Mouse (Mus musculus) embryonic facial prominence, embryonic 14.5 days (tissue): ENCODE measurements around the gene Tnip1. TPM values are rescaled to one million over a fixed set of nuclear protein-coding genes. Genes with fewer than 3 reads are reported as not detected.

ENCODE experiments used
- ATAC-seq: fragments of 200-750 bp; cut with Nextera tagmentation; 2 replicates; pipeline ENCODE4 v1.8.0; 2017; ENCODE audit warnings: low read depth, moderate number of reproducible peaks, moderate TSS enrichment
- DNase-seq: peaks from one replicate; pipeline ENCODE4 v3.0.0-alpha.2; 2015; ENCODE audit warnings: low spot score
- H3K27ac ChIP-seq: fragments of 300-500 bp; sonication (generic); replicated peaks from 2 replicates; pipeline ENCODE4 v1.5.1; 2014; ENCODE audit warnings: low read depth, mild to moderate bottlenecking, low read length, moderate library complexity
- H3K27me3 ChIP-seq: fragments of 300-500 bp; sonication (generic); replicated peaks from 2 replicates; pipeline ENCODE4 v1.6.1; 2014; ENCODE audit warnings: low read length; ENCODE audit not compliant: control insufficient read depth, insufficient read depth
- H3K36me3 ChIP-seq: fragments of 300-500 bp; sonication (generic); 2 replicates; pipeline ENCODE4 v1.6.1; 2014; ENCODE audit warnings: low read length, mixed read lengths; ENCODE audit not compliant: control insufficient read depth, insufficient read depth
- H3K4me1 ChIP-seq: fragments of 300-500 bp; sonication (generic); 2 replicates; pipeline ENCODE4 v1.6.1; 2014; ENCODE audit warnings: antibody characterized with exemption, low read length; ENCODE audit not compliant: control insufficient read depth, insufficient read depth
- H3K4me2 ChIP-seq: fragments of 300-500 bp; sonication (generic); 2 replicates; pipeline ENCODE4 v1.6.1; 2014; ENCODE audit warnings: low read depth, mild to moderate bottlenecking, low read length, moderate library complexity, mixed read lengths
- H3K4me3 ChIP-seq: fragments of 300-500 bp; sonication (generic); 2 replicates; pipeline ENCODE4 v1.5.1; 2014; ENCODE audit warnings: low read depth, mild to moderate bottlenecking, low read length
- H3K9ac ChIP-seq: fragments of 300-500 bp; sonication (generic); 2 replicates; pipeline ENCODE4 v1.6.1; 2014; ENCODE audit warnings: low read depth, mild to moderate bottlenecking, low read length, moderate library complexity, mixed read lengths
- H3K9me3 ChIP-seq: fragments of 300-500 bp; sonication (generic); 2 replicates; pipeline ENCODE4 v1.6.1; 2016; ENCODE audit warnings: low read length; ENCODE audit not compliant: control insufficient read depth
- WGBS: fragments of 180-500 bp; shearing (Covaris S2); extraction: QIAGEN DNeasy Blood & Tissue Kit; methylation state at CpG from one replicate; pipeline ENCODE4 v1.1.7; 2014; 5-methylcytosine and 5-hydroxymethylcytosine counted together
- polyA plus RNA-seq: library from polyadenylated mRNA; unstranded; fragments of >200 nt; fragmentation: Nextera tagmentation; extraction: Ambion mirVana; gene quantifications from 2 replicates; pipeline ENCODE4 v1.2.1, GENCODE M21; 2014

The Tnip1 gene
- polyA plus RNA-seq, 1 experiment from 2014 or later, result 21.0 TPM

DNA sequence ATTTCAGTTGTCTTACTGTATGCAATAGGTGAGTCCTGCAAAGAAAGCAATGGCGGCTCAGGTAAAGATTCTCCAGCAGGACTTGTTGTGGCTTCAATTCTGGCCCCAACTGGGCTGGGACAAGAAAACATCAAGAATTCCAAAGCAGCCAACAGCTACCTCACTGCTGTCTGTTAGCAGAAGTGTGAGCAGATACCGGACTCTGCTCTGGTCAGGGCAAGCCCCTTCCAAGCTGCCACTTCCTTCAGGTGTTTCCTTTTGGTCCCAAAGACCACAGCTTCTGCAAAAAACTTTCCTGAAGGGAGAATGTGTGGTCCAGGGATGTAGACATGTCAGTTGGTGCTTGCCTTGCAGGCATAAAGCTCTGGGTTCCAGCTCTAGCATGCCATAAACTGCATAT is 13.0 kb upstream of the Tnip1 start:
- Histone ChIP-seq H3K36me3 (peaks cover 30% of the 10 kb centered on the region), H3K27ac (no peak overlapping the region), H3K9ac (no peak overlapping the region), H3K4me2 (no peak overlapping the region), H3K4me1 (no peaks in the 10 kb centered on the region), H3K9me3 (no peaks in the 10 kb centered on the region), H3K27me3 (no peaks in the 10 kb centered on the region), H3K4me3 (no peak overlapping the region)
- no peak for DNase-seq
- ATAC-seq, result no peak
- 89% methylated on average over 2 of the region's 2 CpGs for WGBS

DNA sequence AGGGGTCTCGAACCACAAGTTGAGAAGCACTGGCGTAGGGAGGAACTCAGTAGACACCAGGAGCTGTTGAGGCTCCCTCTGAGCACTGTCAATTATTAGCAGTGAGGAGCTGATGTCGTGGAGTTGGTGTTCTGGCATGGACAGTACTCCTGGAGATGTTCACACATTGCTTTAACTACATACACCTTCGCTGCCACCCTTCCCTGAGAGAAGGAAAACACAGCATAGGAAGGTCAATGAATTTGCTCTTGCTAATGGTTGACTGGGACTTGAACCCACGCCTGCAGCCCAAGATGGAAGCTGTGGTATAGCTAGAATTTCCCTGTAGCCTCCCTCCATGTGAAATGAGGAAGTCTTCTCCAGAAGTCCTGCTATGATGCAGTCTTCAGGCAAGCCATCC is 12.6 kb upstream of the Tnip1 start:
- no peaks in the 10 kb centered on the region for H3K27me3 ChIP-seq
- DNase-seq, result no peak
- WGBS, result 87% methylated on average over 5 of the region's 5 CpGs
- H3K4me1 ChIP-seq, result no peaks in the 10 kb centered on the region
- H3K9me3 ChIP-seq, result no peaks in the 10 kb centered on the region
- H3K36me3 ChIP-seq, result peaks cover 28% of the 10 kb centered on the region
- no peak overlapping the region for H3K4me3 ChIP-seq
- H3K9ac ChIP-seq, result no peak overlapping the region
- no peak overlapping the region for H3K27ac ChIP-seq
- ATAC-seq, result no peak
- H3K4me2 ChIP-seq, result no peak overlapping the region

DNA sequence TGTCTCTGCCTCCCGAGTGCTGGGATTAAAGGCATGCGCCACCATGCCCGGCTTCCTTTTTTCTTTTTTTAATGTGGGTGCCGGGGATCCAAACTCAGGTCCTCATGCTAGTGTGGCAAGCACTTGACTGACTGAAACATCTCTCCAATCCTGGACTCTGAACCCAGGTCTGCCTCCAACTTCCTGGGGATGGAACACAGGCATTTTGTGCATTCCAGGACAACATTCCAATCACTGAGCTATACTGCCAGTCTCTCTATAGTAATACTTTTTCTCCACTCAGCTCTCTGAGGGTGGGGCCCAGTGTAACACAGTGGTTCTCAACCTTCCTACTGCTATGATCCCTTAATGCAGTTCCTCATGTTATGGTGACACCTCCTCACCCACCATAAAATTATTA is 11.9 kb upstream of the Tnip1 start:
- Histone ChIP-seq H3K27me3 (no peaks in the 10 kb centered on the region), H3K9me3 (no peaks in the 10 kb centered on the region), H3K36me3 (peaks cover 22% of the 10 kb centered on the region), H3K4me3 (no peak overlapping the region), H3K4me2 (no peak overlapping the region), H3K27ac (no peak overlapping the region), H3K9ac (no peak overlapping the region), H3K4me1 (no peaks in the 10 kb centered on the region)
- DNase-seq (no peak), ATAC-seq (no peak)
- WGBS, result 88% methylated on average over 4 of the region's 4 CpGs

DNA sequence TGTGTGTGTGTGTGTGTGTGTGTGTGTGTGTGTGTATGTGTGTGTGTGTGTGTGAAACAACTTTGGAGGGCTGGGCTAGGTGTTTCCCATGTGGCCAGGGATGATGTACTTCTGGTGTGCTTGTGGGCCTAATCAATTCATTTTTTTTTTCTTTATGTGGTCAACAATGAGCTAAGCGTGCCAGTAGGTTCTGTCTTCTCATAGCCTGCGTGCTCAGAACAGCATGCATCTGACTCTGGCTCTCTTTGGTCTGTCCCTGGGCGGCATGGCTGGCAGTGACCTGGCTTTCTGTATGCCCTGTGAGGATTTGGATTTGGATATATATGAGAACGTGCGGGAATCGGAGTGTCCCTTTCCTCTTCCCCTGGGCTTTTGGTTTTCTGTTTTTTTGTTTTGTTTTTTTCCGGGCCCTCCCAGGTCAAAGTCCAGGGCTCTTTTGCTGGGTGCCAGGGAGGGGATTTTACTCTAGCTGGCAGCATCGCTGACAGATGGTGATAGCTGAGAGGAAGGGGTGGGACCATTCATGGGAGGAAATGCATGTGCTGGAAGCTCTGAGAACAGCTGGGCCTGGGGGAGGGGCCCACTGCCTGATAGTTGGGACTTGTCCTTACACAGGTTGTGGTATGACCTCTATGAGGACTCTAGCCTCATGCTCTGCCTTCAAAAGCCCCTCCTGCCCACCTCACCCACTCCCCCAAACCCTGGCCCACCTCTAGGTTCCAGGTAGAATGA is 10.9 kb upstream of the Tnip1 start:
- H3K4me2 ChIP-seq, result no peak overlapping the region
- no peak overlapping the region for H3K4me3 ChIP-seq
- no peaks in the 10 kb centered on the region for H3K9me3 ChIP-seq
- 49% methylated on average over 8 of the region's 8 CpGs for WGBS
- 0 out of 2 replicates have a peak overlapping the region, but pooled peaks have one; percentile 19 for H3K9ac ChIP-seq
- no peaks in the 10 kb centered on the region for H3K4me1 ChIP-seq
- H3K27ac ChIP-seq, result no peak overlapping the region; the same call in 1 of the 2 replicates
- no peaks in the 10 kb centered on the region for H3K27me3 ChIP-seq
- peaks cover 12% of the 10 kb centered on the region for H3K36me3 ChIP-seq
- ATAC-seq (peak; percentile 68; the same call in 1 of the 2 replicates), DNase-seq (peak; percentile 84)

DNA sequence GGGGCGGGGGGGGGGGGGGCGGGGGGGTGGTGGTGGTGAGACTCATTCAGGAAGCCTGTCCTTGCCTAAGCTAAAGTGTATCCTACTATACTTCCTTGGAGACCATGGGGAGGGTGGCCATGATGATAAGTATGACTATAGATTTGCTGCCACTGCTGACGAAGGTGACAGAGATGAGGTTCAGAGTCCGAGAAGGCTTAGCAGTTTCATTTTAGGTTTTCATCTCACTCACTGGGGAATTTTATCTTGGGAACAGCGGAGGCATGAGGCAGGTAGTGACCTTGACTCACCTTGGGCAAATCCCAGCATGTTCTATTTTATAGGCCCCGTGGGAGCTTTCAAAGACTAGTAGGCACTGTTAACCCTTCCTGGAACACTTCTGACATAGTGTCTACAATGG is 10.1 kb upstream of the Tnip1 start:
- Histone ChIP-seq H3K4me1 (no peaks in the 10 kb centered on the region), H3K27me3 (no peaks in the 10 kb centered on the region), H3K36me3 (peaks cover 3% of the 10 kb centered on the region), H3K4me3 (no peak overlapping the region), H3K27ac (no peak overlapping the region), H3K9me3 (no peaks in the 10 kb centered on the region), H3K9ac (no peak overlapping the region), H3K4me2 (no peak overlapping the region)
- 57% methylated on average over 5 of the region's 6 CpGs for WGBS
- DNase-seq, result no peak
- no peak for ATAC-seq

DNA sequence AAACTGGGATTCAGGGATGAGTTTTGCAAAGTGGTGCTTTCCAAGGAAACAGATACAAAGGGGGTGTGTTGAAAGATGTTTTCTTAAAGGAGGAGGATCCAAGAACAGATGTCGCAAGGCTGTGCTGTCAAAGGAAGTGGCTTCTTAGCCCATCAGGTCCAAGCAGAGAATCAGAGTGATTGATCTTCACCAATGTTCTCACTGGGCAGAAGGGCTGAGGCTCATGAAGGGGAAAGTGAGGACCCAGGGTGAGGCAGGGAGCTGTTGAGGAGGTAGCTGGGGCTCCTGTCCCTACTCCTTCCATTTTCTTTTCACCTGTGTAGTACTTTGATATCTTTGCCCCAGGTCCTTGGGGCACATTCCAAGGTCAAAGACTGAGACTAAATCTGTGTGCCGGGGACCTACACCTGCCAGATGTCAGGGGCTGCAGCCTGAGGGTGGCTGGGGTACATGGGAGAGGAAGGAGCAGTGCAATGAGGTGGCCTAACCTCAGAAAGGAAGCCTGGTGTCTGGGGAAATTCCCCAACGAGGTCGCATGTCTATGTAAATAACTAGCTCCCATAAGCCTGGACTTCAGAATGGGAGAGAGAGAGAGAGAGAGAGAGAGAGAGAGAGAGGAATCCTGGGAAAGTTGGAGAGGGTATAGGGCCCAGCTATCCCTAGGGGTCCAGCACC is 9.5 kb upstream of the Tnip1 start:
- H3K4me3 ChIP-seq, result no peak overlapping the region
- H3K9me3 ChIP-seq, result no peaks in the 10 kb centered on the region
- ATAC-seq, result no peak
- H3K4me2 ChIP-seq, result no peak overlapping the region
- no peaks in the 10 kb centered on the region for H3K4me1 ChIP-seq
- 55% methylated on average over 4 of the region's 4 CpGs for WGBS
- H3K27me3 ChIP-seq, result no peaks in the 10 kb centered on the region
- H3K9ac ChIP-seq, result no peak overlapping the region
- H3K27ac ChIP-seq, result no peak overlapping the region
- no peaks in the 10 kb centered on the region for H3K36me3 ChIP-seq
- no peak for DNase-seq

DNA sequence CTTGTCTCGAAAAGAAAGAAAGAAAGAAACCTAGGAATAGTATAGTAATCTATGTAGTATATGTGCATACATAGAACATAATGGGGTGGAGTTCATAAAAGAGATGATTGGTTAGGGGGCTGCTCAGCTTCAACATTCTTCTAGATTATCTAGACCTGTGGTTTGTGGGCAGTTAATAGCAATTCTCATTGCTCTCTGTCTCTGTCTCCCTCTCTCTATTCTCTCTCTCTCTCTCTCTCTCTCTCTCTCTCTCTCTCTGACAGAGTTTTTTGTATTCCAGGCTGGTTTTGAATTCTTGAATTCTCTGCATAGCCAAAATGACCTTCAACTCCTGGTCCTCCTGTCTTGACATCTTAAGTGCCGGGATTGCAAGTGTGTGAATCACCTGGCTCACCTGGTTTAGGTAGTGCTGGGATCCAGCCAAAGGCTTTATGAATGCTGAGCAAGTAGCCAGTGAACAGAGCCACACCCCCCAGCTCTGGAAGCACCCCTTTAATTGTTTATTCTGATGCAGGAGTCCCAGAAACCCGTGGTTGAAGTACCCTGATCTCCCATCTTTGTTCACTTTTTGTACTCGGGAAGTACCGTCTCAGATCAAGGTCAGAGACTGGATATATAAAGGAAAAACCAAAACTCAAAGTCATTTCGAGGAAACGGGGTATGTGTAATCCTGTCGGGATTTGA is 8.8 kb upstream of the Tnip1 start:
- no peaks in the 10 kb centered on the region for H3K36me3 ChIP-seq
- no peak overlapping the region for H3K27ac ChIP-seq
- no peaks in the 10 kb centered on the region for H3K4me1 ChIP-seq
- no peaks in the 10 kb centered on the region for H3K27me3 ChIP-seq
- WGBS, result 67% methylated on average over 8 of the region's 8 CpGs
- no peak for ATAC-seq
- no peak overlapping the region for H3K4me3 ChIP-seq
- H3K9ac ChIP-seq, result no peak overlapping the region
- DNase-seq, result no peak
- H3K4me2 ChIP-seq, result no peak overlapping the region
- H3K9me3 ChIP-seq, result no peaks in the 10 kb centered on the region

DNA sequence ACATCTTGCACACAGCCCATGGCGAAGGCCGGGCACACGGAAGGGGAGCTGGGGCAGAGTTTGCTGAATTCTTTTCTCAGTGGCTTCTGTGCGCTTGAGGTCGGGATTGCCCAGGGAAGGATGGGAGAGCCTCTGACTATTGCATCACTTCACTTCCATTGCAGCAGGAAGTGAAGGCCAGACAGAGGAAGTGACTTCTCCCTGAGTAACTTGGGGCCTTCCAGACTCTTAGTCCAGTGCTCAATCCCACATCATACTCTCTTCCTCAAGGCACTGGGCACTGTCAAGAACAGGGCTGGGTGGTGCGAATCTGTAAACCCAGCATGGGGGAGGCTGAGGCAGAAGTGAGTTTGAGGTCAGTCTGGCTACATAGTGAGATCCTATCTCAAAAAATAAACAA is 2.5 kb upstream of the Tnip1 start:
- Histone ChIP-seq H3K27ac (no peak overlapping the region), H3K4me3 (no peak overlapping the region), H3K4me1 (no peaks in the 10 kb centered on the region), H3K9ac (no peak overlapping the region), H3K27me3 (no peaks in the 10 kb centered on the region), H3K4me2 (no peak overlapping the region), H3K9me3 (no peaks in the 10 kb centered on the region), H3K36me3 (no peaks in the 10 kb centered on the region)
- WGBS, result 87% methylated on average over 6 of the region's 6 CpGs
- ATAC-seq, result no peak
- DNase-seq, result no peak
